Mouse (Mus musculus) heart, postnatal 0 days (tissue): Measurements from ENCODE around the gene Mafg. TPM values are rescaled to one million over a fixed set of nuclear protein-coding genes. Genes with fewer than 3 reads are reported as not detected.
A peak's percentile ranks its signal among the peaks of the same experiment; 100 is the strongest.
"Not testable (repeated sequence)": the region's sequence is repeated elsewhere in the genome, so short reads cannot be mapped to it uniquely, and the experiment has no call there.

ENCODE experiments used
- ATAC-seq: fragments of 200-750 bp; cut with Nextera tagmentation; 2 replicates; pipeline ENCODE4 v1.8.0; 2017; ENCODE audit warnings: low read depth, moderate number of reproducible peaks, moderate library complexity; ENCODE audit not compliant: insufficient read depth
- DNase-seq: peaks from one replicate; pipeline ENCODE4 v3.0.0-alpha.2; 2016; ENCODE audit warnings: low spot score
- H3K27ac ChIP-seq: fragments of 300-500 bp; sonication (generic); 2 replicates; pipeline ENCODE4 v1.5.1; 2014; ENCODE audit warnings: low read depth, mild to moderate bottlenecking
- H3K27me3 ChIP-seq: fragments of 300-500 bp; sonication (generic); 2 replicates; pipeline ENCODE4 v1.6.1; 2014; ENCODE audit warnings: low read length, mixed read lengths; ENCODE audit not compliant: control insufficient read depth, insufficient read depth
- H3K36me3 ChIP-seq: fragments of 300-500 bp; sonication (generic); replicated peaks from 2 replicates; pipeline ENCODE4 v1.6.1; 2014; ENCODE audit warnings: low read length, mixed read lengths; ENCODE audit not compliant: control insufficient read depth, insufficient read depth
- H3K4me1 ChIP-seq: fragments of 300-500 bp; sonication (generic); 2 replicates; pipeline ENCODE4 v1.6.1; 2014; ENCODE audit warnings: antibody characterized with exemption; ENCODE audit not compliant: control insufficient read depth, insufficient read depth
- H3K4me2 ChIP-seq: fragments of 300-500 bp; sonication (generic); 2 replicates; pipeline ENCODE4 v1.6.1; 2014; ENCODE audit warnings: low read depth, mild to moderate bottlenecking, low read length, moderate library complexity
- H3K4me3 ChIP-seq: fragments of 300-500 bp; sonication (generic); 2 replicates; pipeline ENCODE4 v1.5.1; 2014; ENCODE audit warnings: low read depth, low read length
- H3K9ac ChIP-seq: fragments of 300-500 bp; sonication (generic); replicated peaks from 2 replicates; pipeline ENCODE4 v1.6.1; 2014; ENCODE audit warnings: low read depth, low read length, mixed read lengths
- H3K9me3 ChIP-seq: fragments of 300-500 bp; sonication (generic); replicated peaks from 2 replicates; pipeline ENCODE4 v1.6.1; 2016; ENCODE audit warnings: low read length; ENCODE audit not compliant: control insufficient read depth
- CTCF ChIP-seq: IDR thresholded peaks from 2 replicates; pipeline ENCODE4 v1.5.1; 2016; ENCODE audit warnings: antibody characterized with exemption, control low read depth, low read depth
- EP300 ChIP-seq: IDR thresholded peaks from 2 replicates; pipeline ENCODE4 v1.6.1; 2016; ENCODE audit warnings: antibody characterized with exemption, low read depth
- WGBS: fragments of 180-500 bp; shearing (Covaris S2); extraction: QIAGEN DNeasy Blood & Tissue Kit; methylation state at CpG from one replicate; pipeline ENCODE4 v1.1.7; 2014; 5-methylcytosine and 5-hydroxymethylcytosine counted together
- polyA plus RNA-seq: library from polyadenylated mRNA; unstranded; fragments of >200 nt; fragmentation: Nextera tagmentation; extraction: Ambion mirVana; gene quantifications from 2 replicates; pipeline ENCODE4 v1.2.1, GENCODE M21; 2015
- total RNA-seq: library from RNA; depleted of rRNA; stranded (reverse); fragments of >200 nt; gene quantifications from 2 replicates; pipeline ENCODE4 v1.2.3, GENCODE M21; 2014; ENCODE audit warnings: low replicate concordance; rRNA removed

The Mafg gene
- 34.1 and 37.7 TPM in 2 replicates for total RNA-seq
- polyA plus RNA-seq = 13.6 and 14.1 TPM in 2 replicates

- no peaks in the 10 kb centered on the region for H3K9me3 ChIP-seq
- ATAC-seq (peak; percentile 91), DNase-seq (peak; percentile 97)
- no peak for TF ChIP-seq EP300
- TF ChIP-seq CTCF = no peak
- peaks cover 31% of the 10 kb centered on the region for H3K4me1 ChIP-seq
- peak within 1 kb of the TSS; percentile 90 for H3K4me3 ChIP-seq
- H3K9ac ChIP-seq = peak within 1 kb of the TSS; percentile 94
- 11% methylated on average over 50 of the region's 58 CpGs for WGBS
- H3K27ac ChIP-seq = peak within 1 kb of the TSS; percentile 89
- H3K36me3 ChIP-seq = peaks cover 8% of the 10 kb centered on the region
- H3K27me3 ChIP-seq = no peaks in the 10 kb centered on the region
- H3K4me2 ChIP-seq = peak within 1 kb of the TSS; percentile 96
These were observed at the start of gene Mafg for GRCm38 (mm10) chr11:120633520-120634343. Mafg (minus strand) TSS chr11:120633600.

- ATAC-seq (no peak), DNase-seq (no peak)
- H3K9ac ChIP-seq = no peak overlapping the region
- no peaks in the 10 kb centered on the region for H3K27me3 ChIP-seq
- H3K4me2 ChIP-seq = no peak overlapping the region
- no peak for TF ChIP-seq CTCF
- TF ChIP-seq EP300 = no peak
- no peaks in the 10 kb centered on the region for H3K9me3 ChIP-seq
- H3K36me3 ChIP-seq = peaks cover 53% of the 10 kb centered on the region
- no peak overlapping the region for H3K4me3 ChIP-seq
- WGBS = 97% methylated on average over 5 of the region's 5 CpGs
- H3K4me1 ChIP-seq = no peaks in the 10 kb centered on the region; the same call in 1 of the 2 replicates
- no peak overlapping the region for H3K27ac ChIP-seq
These were observed 49.3 kb upstream of the Mafg start for GRCm38 (mm10) chr11:120682683-120683082.

- H3K4me1 ChIP-seq = no peaks in the 10 kb centered on the region; the same call in 1 of the 2 replicates
- 70% methylated on average over 3 of the region's 3 CpGs for WGBS
- no peak overlapping the region for H3K4me3 ChIP-seq
- peak; percentile 57 for ATAC-seq
- H3K9me3 ChIP-seq = no peaks in the 10 kb centered on the region
- DNase-seq = peak; percentile 23
- no peak overlapping the region for H3K9ac ChIP-seq
- no peak overlapping the region for H3K4me2 ChIP-seq
- no peaks in the 10 kb centered on the region for H3K27me3 ChIP-seq
- TF ChIP-seq EP300 (no peak), CTCF (peak; percentile 54)
- no peak overlapping the region for H3K27ac ChIP-seq
- H3K36me3 ChIP-seq = peaks cover 47% of the 10 kb centered on the region
These were observed 46.5 kb upstream of the Mafg start for GRCm38 (mm10) chr11:120679909-120680308.

GRCm38 (mm10) chr11:120676951-120677350, 43.6 kb upstream of the Mafg start:
- H3K27ac ChIP-seq = no peak overlapping the region
- no peak overlapping the region for H3K4me3 ChIP-seq
- no peak overlapping the region for H3K9ac ChIP-seq
- peaks cover 12% of the 10 kb centered on the region for H3K4me1 ChIP-seq
- no peak for DNase-seq
- no peaks in the 10 kb centered on the region for H3K27me3 ChIP-seq
- TF ChIP-seq EP300 (no peak), CTCF (no peak)
- H3K9me3 ChIP-seq = no peaks in the 10 kb centered on the region
- ATAC-seq = no peak
- WGBS = 72% methylated on average over 4 of the region's 4 CpGs
- no peak overlapping the region for H3K4me2 ChIP-seq
- H3K36me3 ChIP-seq = peaks cover 39% of the 10 kb centered on the region

- DNase-seq, H3K9ac ChIP-seq, H3K27me3 ChIP-seq, H3K27ac ChIP-seq, ATAC-seq, H3K4me2 ChIP-seq, H3K9me3 ChIP-seq, H3K4me3 ChIP-seq: not testable (repeated sequence)
- Histone ChIP-seq H3K36me3 (peaks cover 32% of the 10 kb centered on the region), H3K4me1 (peaks cover 12% of the 10 kb centered on the region)
- WGBS = 73% methylated on average over 3 of the region's 5 CpGs
These were observed 42.5 kb upstream of the Mafg start for GRCm38 (mm10) chr11:120675875-120676274.
